Mouse (Mus musculus) CD4-positive naive resting alpha-beta T cell, adult 57 days (primary cell): ENCODE results near the gene Krt19. TPM values are rescaled to one million over a fixed set of nuclear protein-coding genes. Genes with fewer than 3 reads are reported as not detected.

ENCODE experiments used
- total RNA-seq: library from RNA; stranded (reverse); gene quantifications from one replicate; pipeline ENCODE4 v1.2.4, GENCODE M21; 2023

Krt19 gene
- total RNA-seq = 4.8 TPM

DNA sequence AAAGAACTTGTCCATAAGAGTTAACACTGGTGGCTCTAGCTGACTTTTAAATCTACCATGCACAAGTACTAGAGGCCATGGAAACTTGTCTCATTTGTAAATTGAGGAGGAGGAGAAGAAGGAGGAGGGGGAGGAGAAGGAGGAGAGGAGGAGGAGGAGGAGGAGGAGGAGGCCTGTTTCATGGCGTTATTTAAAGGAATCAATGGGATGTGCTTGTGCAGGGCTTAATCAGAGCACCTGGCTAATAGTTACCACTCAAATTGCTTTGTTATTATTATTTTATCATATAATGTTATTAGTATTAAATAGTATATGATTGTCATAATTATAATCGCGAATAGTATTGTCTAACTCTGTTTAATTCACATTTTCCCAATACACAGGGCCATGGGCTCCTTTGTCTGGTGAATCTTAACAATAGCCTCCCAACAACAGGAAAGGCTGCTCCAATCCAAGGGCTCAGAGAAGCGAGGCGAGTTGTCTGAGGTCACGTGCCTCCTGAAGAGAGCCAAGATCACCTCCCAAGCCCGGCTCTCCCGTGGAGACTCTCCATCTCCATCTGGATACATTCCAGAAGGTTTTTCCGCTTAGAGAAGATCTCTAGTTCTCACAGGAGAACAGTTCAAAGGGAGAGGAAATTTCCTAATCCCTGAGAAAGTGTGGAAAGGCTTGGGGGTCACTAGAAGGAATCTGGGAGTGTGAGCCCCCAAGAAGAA lies at the start of gene Krt19:
Krt19 (minus strand) TSS at position 51 of the 716 bp plus-strand sequence.

DNA sequence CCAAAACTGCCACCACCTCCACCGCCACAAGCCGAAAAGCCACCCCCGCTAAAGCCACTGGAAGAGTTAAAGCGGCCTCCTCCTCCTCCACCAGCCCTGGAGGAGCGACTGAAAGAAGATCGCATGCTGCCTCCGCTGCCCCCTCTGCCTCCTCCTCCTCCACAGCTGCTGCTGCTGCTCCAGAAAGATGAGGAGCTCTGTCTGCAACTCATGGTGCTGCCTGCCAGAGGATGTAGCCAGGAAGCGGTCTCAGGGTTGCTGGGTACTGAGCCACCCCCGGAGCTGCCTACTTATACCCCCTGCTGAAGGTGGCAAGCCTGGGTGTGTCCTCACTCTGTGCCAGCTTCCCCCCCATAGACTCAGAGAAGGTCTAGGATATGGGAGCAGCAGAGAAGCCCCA lies 44.5 kb upstream of the Krt19 start, which contains the start of gene Krt9:
Krt9 (minus strand) TSS at position 255 of the 400 bp plus-strand sequence.

DNA sequence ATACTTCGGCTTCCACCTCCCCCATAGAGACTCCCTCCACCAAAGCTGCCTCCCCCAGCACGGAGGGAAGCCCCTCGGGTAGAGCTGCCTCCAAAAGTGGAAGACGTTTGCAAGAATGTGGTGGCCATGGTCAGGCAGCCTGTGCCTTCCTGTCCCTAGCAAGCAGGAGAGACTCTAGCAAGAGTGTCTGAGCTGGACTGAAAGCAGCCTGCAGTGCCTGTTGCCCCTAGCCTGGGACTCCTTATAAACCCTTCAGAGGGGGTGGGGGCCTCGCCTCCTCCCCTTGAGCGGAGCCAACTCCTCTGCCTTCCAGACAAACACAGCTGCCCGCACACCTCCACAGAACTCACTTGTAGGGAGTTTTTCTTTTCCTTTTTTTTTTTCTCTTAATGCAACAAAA lies 12.7 kb downstream of the Krt19 start, which contains the start of gene Krt15:
Krt15 (minus strand) TSS at position 198 of the 400 bp plus-strand sequence.

GRCm38 (mm10) chr11:100121466-100121865 lies 27.0 kb downstream of the Krt19 start, which contains the start of gene Krt13:
Gene Krt13 (minus strand): TSS chr11:100121566.

GRCm38 (mm10) chr11:100105576-100106122 lies 42.8 kb downstream of the Krt19 start, which contains the start of gene Krt36:
Gene Krt36 (minus strand): TSS chr11:100105626.

DNA sequence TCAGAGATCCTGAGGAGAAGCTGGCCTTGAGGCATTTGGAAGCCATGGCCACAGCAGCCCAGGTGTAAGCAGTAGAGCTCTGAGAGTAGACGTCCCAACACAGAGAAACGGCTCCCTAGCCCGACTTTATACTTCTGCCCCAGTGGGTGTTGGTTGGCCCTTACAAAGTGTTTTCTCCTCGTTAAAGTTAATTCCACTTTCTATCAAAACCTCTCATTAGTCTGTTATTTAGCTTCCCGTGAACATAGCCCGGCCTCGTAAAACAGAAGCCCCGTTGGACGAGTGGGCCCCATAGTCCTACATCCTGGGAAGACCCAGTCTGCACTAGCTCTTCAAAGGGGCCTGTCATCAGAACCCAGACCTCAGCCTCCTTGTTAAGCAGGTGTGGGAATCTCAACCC lies 52.3 kb downstream of the Krt19 start, which contains the start of gene Krt35:
Krt35 (minus strand) TSS at position 101 of the 400 bp plus-strand sequence.

Other genes starting within 250 kb of the Krt19 start
- gene Krtap31-1, start 240.7 kb downstream of the Krt19 start, total RNA-seq = not detected
- gene Gm11565, start 233.9 kb downstream of the Krt19 start, total RNA-seq = not detected
- gene Krtap31-2, start 212.4 kb downstream of the Krt19 start, total RNA-seq = not detected
- gene Krtap9-5, start 200.2 kb downstream of the Krt19 start, total RNA-seq = not detected
- gene Krtap29-1, start 169.6 kb downstream of the Krt19 start, total RNA-seq = not detected
- not detected for gene Krtap16-1, start 162.1 kb downstream of the Krt19 start, total RNA-seq
- gene Krtap17-1, start 154.7 kb downstream of the Krt19 start, total RNA-seq = not detected
- not detected for gene Krt33a, start 132.5 kb downstream of the Krt19 start, total RNA-seq
- gene Krt33b, start 118.8 kb downstream of the Krt19 start, total RNA-seq = not detected
- not detected for gene Krt34, start 107.1 kb downstream of the Krt19 start, total RNA-seq
- not detected for gene Krt31, start 98.1 kb downstream of the Krt19 start, total RNA-seq
- not detected for gene Krt32, start 60.4 kb downstream of the Krt19 start, total RNA-seq
- gene Krt35, start 52.4 kb downstream of the Krt19 start, total RNA-seq = not detected
- gene Krt36, start 43.0 kb downstream of the Krt19 start, total RNA-seq = not detected
- not detected for gene Krt13, start 27.1 kb downstream of the Krt19 start, total RNA-seq
- not detected for gene Krt15, start 12.7 kb downstream of the Krt19 start, total RNA-seq
- not detected for gene Krt9, start 44.6 kb upstream of the Krt19 start, total RNA-seq
- not detected for gene Krt14, start 58.9 kb upstream of the Krt19 start, total RNA-seq
- gene Krt16, start 100.2 kb upstream of the Krt19 start, total RNA-seq = not detected
- not detected for gene Krt17, start 112.4 kb upstream of the Krt19 start, total RNA-seq
- gene Krt42, start 121.2 kb upstream of the Krt19 start, total RNA-seq = not detected
- 2,248 TPM for gene Eif1, start 171.2 kb upstream of the Krt19 start, total RNA-seq
- not detected for gene Gast, start 185.7 kb upstream of the Krt19 start, total RNA-seq
- 0.86 TPM for gene Hap1, start 207.5 kb upstream of the Krt19 start, total RNA-seq
- gene Jup, start 249.1 kb upstream of the Krt19 start, total RNA-seq = 13.5 TPM